Mouse (Mus musculus) olfactory bulb, adult 2 months (tissue): ENCODE results near the gene Gm29644.
"Not testable (repeated sequence)": the region's sequence is repeated elsewhere in the genome, so short reads cannot be mapped to it uniquely, and the experiment has no call there.

Experiments used
- CTCF ChIP-seq: fragments of 200-500 bp; IDR thresholded peaks from 2 replicates; pipeline ENCODE4 v1.5.1; 2012; ENCODE audit warnings: low read depth, mild to moderate bottlenecking, low read length, moderate library complexity; ENCODE audit not compliant: insufficient read depth
- POLR2A ChIP-seq: fragments of 200-500 bp; IDR thresholded peaks from 2 replicates; pipeline ENCODE4 v1.6.1; 2012; ENCODE audit warnings: mild to moderate bottlenecking, low read depth, low read length, moderate library complexity; ENCODE audit not compliant: insufficient read depth

DNA sequence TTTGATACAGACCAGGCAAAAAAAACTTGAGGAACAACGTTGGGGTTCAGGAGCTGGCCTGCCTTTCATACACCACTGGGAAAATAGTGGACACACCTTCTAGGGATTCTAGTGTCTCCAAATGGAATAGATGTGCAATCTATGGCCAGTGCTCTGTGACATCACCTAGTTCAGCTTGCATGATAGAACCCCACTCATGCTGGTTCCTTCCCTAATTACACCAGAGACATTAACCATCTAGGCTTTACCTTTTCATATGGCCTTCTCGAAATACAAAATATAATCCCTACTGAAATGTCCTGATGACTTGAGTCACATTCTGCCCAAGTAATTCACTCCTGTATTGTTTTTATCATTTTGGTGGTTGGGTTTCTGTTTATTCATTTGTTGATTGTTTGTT, at the start of gene Gm29644, which contains the start of gene Gm29423:
- TF ChIP-seq CTCF, POLR2A: not testable (repeated sequence)
